Mouse (Mus musculus) ES-E14 (cell line): ENCODE data around the gene Aldh1l1. TPM values are rescaled to one million over a fixed set of nuclear protein-coding genes. Genes with fewer than 3 reads are reported as not detected.

Experiments used
- DNase-seq: peaks from one replicate; pipeline ENCODE4 v3.0.0-alpha.2; 2013; ENCODE audit warnings: low read depth, low spot score
- H3K27ac ChIP-seq: 2 replicates; pipeline ENCODE4 v1.5.1; 2012; ENCODE audit warnings: low read depth, mild to moderate bottlenecking, low read length, moderate library complexity, mixed read lengths; ENCODE audit not compliant: poor library complexity, insufficient read depth, severe bottlenecking
- H3K36me3 ChIP-seq: 2 replicates; pipeline ENCODE4 v1.6.1; 2012; ENCODE audit warnings: mild to moderate bottlenecking, low read length, moderate library complexity, mixed read lengths; ENCODE audit not compliant: control insufficient read depth, poor library complexity, insufficient read depth, severe bottlenecking
- H3K4me1 ChIP-seq, 2 experiments: fragments of 150-350 bp in 1 of 2; sonication (generic) in 1 of 2; 2 replicates each; pipeline ENCODE4 v1.6.1; 2012; ENCODE audit warnings: low read length in 2 of 2, mild to moderate bottlenecking in 1 of 2, mixed read lengths in 1 of 2; ENCODE audit not compliant: control insufficient read depth in 2 of 2, insufficient read depth in 2 of 2, poor library complexity in 1 of 2
- H3K4me3 ChIP-seq, 2 experiments: fragments of 150-350 bp in 1 of 2; sonication (generic) in 1 of 2; 2 replicates each; pipeline ENCODE4 v1.5.1; 2012; ENCODE audit warnings: low read length in 2 of 2, low read depth in 1 of 2, mild to moderate bottlenecking in 1 of 2, mixed read lengths in 1 of 2; ENCODE audit not compliant: insufficient read depth in 1 of 2, poor library complexity in 1 of 2, severe bottlenecking in 1 of 2
- H3K9ac ChIP-seq: 2 replicates; pipeline ENCODE4 v1.6.1; 2012; ENCODE audit warnings: low read depth, mild to moderate bottlenecking, low read length, mixed read lengths; ENCODE audit not compliant: poor library complexity, insufficient read depth, severe bottlenecking
- H3K9me3 ChIP-seq: fragments of 150-350 bp; sonication (generic); 2 replicates; pipeline ENCODE4 v1.6.1; 2012; ENCODE audit warnings: low read depth, mild to moderate bottlenecking, low read length; ENCODE audit not compliant: control insufficient read depth, insufficient read depth
- CHD2 ChIP-seq: IDR thresholded peaks from 2 replicates; pipeline ENCODE4 v1.6.1; 2014; ENCODE audit warnings: mild to moderate bottlenecking, low read depth, low read length, inconsistent platforms
- HCFC1 ChIP-seq: IDR thresholded peaks from 2 replicates; pipeline ENCODE4 v1.6.1; 2012; ENCODE audit warnings: low read length, inconsistent platforms, borderline replicate concordance; ENCODE audit not compliant: insufficient read depth
- MAFK ChIP-seq: IDR thresholded peaks from 2 replicates; pipeline ENCODE4 v1.6.1; 2014; ENCODE audit warnings: mild to moderate bottlenecking, low read depth, low read length, inconsistent platforms; ENCODE audit not compliant: insufficient read depth
- ZC3H11A ChIP-seq: IDR thresholded peaks from 2 replicates; pipeline ENCODE4 v1.6.1; 2012; ENCODE audit warnings: low read depth, mild to moderate bottlenecking, inconsistent platforms, low read length, borderline replicate concordance
- ZNF384 ChIP-seq: IDR thresholded peaks from 2 replicates; pipeline ENCODE4 v1.6.1; 2012; ENCODE audit warnings: low read depth, low read length, inconsistent platforms
- in situ Hi-C, 2 experiments: fragments of 600-800 bp; cut with MboI; formaldehyde crosslinking; loops; one replicate each; pipeline ENCODE4 v1.15.1; 2025; ENCODE audit warnings: low sequenced_read_pairs in 2 of 2, inconsistent platforms in 1 of 2; ENCODE audit not compliant: unreplicated experiment in 2 of 2
- total RNA-seq: library from RNA; depleted of rRNA; stranded (reverse); fragments of 300-350 nt; gene quantifications from 2 replicates; pipeline ENCODE4 v1.2.3, GENCODE M21; 2012; rRNA removed

The Aldh1l1 gene
- total RNA-seq, 1 experiment, result 3.9 TPM

DNA sequence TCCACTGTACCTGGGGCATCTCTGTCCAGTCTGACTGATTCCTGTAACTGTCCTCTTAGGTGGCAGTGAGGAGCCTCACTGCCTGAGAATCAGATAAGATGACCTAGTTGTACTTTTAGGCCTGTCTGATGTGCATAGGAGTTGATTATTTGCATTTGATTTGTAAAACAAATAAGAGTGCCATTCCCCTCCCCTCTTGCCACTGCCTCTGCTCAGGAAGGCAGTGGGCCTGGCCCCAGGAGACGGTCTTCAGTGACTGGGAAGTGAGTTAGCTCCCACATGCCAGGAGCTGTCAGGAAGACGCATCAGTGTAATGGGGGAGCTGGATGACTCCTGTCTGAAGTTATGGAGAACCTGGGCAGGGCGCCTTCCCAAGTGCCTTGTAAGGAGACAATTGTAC is 149.4 kb downstream of the Aldh1l1 start:
- Histone ChIP-seq H3K9ac (no peak overlapping the region), H3K27ac (no peak overlapping the region), H3K36me3 (no peaks in the 10 kb centered on the region), H3K4me1 (peaks cover 1 to 16% of the 10 kb centered on the region in 2 experiments), H3K9me3 (no peaks in the 10 kb centered on the region), H3K4me3 (no peak overlapping the region)
- in situ Hi-C loops, result no loop called here
- peak; percentile 12 for DNase-seq
- no peak for TF ChIP-seq ZC3H11A
- TF ChIP-seq MAFK, result no peak
- no peak for TF ChIP-seq HCFC1
- no peak for TF ChIP-seq CHD2
- no peak for TF ChIP-seq ZNF384

DNA sequence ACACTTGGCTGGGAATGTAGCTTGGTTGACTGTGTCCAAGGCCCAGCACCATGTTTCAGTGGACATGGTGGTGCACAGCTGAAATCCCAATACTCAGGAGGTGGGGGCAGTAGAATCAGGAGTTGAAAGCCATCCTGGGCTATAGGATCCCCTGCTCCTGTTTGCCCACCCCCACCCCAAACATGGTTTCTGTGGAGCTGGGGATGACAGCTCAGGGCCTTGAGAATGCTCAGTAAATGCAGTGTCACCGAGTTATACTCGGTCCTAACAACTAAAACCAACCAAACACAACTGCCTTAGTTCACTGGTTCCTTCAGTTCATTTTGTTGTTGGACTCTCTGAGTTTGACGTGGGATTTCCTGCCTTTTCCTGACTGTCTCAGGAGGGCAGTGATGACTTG is 156.8 kb downstream of the Aldh1l1 start:
- H3K4me1 ChIP-seq, result no peaks in the 10 kb centered on the region
- H3K9me3 ChIP-seq, result no peaks in the 10 kb centered on the region

DNA sequence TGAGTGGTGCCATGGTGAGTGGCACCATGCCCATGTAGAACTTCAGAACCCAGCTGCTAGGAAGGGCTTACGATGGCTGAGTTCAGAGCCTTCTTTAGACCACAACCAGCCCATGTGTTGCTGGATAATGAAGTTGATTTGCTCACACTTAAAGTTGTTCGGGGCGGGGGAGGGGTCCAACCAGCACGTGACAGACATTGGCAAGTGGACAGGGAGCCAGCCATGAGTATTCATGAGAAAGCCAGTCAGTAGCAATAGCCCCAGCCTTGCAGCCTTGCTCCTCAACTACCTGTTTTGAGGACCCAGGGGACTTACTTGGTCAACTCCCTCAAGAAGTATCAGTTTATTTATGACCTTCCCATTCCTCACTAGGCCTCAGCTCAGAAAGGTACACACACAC is 158.7 kb downstream of the Aldh1l1 start:
- Histone ChIP-seq H3K9ac (no peak overlapping the region), H3K27ac (no peak overlapping the region), H3K4me3 (no peak overlapping the region), H3K9me3 (no peaks in the 10 kb centered on the region), H3K4me1 (no peaks in the 10 kb centered on the region), H3K36me3 (no peaks in the 10 kb centered on the region)
- TF ChIP-seq HCFC1 (no peak), ZNF384 (no peak), ZC3H11A (no peak), CHD2 (no peak), MAFK (no peak)
- in situ Hi-C loops, result no loop called here
- no peak for DNase-seq

More for the DNA sequence above, 156.8 kb downstream of the Aldh1l1 start:
- TF ChIP-seq CHD2 (no peak), HCFC1 (no peak), MAFK (no peak), ZNF384 (no peak), ZC3H11A (no peak)
- no peak overlapping the region for H3K27ac ChIP-seq
- in situ Hi-C loops, result no loop called here
- H3K9ac ChIP-seq, result no peak overlapping the region
- DNase-seq, result no peak
- H3K36me3 ChIP-seq, result no peaks in the 10 kb centered on the region
- H3K4me3 ChIP-seq, result no peak overlapping the region

DNA sequence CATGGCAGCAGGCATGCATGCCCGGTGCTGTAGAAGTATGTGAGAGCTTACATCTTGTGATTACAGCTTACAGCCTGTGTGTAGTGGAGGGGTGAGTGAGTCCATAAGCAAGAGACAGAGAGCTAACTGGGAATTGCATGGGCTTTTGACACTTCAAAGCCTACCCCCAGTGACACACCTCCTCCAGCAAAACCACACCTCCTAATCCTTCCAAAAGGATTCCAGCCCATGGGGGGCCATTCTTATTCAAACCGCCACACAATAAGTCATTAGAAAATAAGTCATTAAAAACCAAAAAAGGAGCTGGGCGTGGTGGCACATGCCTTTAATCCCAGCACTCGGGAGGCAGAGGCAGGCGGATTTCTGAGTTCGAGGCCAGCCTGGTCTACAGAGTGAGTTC is 162.2 kb downstream of the Aldh1l1 start:
- no peak overlapping the region for H3K27ac ChIP-seq
- DNase-seq, result no peak
- in situ Hi-C loops, result no loop called here
- no peaks in the 10 kb centered on the region for H3K4me1 ChIP-seq
- TF ChIP-seq HCFC1 (no peak), MAFK (no peak), ZNF384 (no peak), ZC3H11A (no peak)
- no peaks in the 10 kb centered on the region for H3K9me3 ChIP-seq
- no peak overlapping the region for H3K9ac ChIP-seq
- no peak overlapping the region for H3K4me3 ChIP-seq
- no peaks in the 10 kb centered on the region for H3K36me3 ChIP-seq

DNA sequence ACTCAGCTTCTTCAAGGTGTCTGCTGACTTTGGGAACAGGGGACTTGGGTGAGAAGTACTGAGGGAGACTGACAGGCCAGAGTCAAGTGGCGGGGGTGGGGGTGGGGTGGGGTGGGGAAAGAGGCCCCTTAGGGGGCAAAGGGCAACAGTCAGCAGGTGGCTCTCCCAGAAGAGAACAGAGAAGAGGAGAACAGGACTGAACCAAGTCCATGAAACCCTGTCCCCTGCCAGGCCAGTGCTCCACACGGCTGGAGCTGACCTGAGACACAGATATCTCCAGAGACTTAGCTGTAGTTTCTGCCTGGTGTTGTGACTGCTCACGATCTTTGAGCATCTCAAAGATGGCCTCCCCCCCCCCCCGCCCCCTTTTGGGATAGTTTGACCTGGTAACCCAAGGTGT is 163.1 kb downstream of the Aldh1l1 start:
- DNase-seq, result no peak
- Histone ChIP-seq H3K9ac (no peak overlapping the region), H3K9me3 (no peaks in the 10 kb centered on the region), H3K4me3 (no peak overlapping the region), H3K27ac (no peak overlapping the region), H3K36me3 (no peaks in the 10 kb centered on the region), H3K4me1 (no peaks in the 10 kb centered on the region)
- in situ Hi-C loops, result no loop called here
- TF ChIP-seq CHD2 (no peak), HCFC1 (no peak), ZNF384 (no peak), MAFK (no peak), ZC3H11A (no peak)

Other genes with a start within 250 kb of the Aldh1l1 start
- gene Vmn1r54, start 240.1 kb upstream of the Aldh1l1 start, total RNA-seq, result not detected in 2 replicates
- not detected in 2 replicates for gene BC048671, start 185.2 kb upstream of the Aldh1l1 start, total RNA-seq
- 0.54 and 0.74 TPM in 2 replicates for gene Chst13, start 161.2 kb upstream of the Aldh1l1 start, total RNA-seq
- 0.09 TPM in 1 of 2 replicates, not detected in the other for gene Uroc1, start 153.1 kb upstream of the Aldh1l1 start, total RNA-seq
- gene Zxdc, start 116.9 kb upstream of the Aldh1l1 start, total RNA-seq, result 10.6 and 12.0 TPM in 2 replicates
- gene Cfap100, start 57.6 kb upstream of the Aldh1l1 start, total RNA-seq, result 0.98 and 1.0 TPM in 2 replicates
- 6.4 and 11.3 TPM in 2 replicates for gene Klf15, start 23.9 kb upstream of the Aldh1l1 start, total RNA-seq
- 3.2 and 4.0 TPM in 2 replicates for gene Slc41a3, start 118.3 kb downstream of the Aldh1l1 start, total RNA-seq